Mouse (Mus musculus) midbrain, embryonic 12.5 days (tissue): ENCODE results near the gene Gpnmb. TPM values are rescaled to one million over a fixed set of nuclear protein-coding genes. Genes with fewer than 3 reads are reported as not detected.

Experiments used
- ATAC-seq: fragments of 200-750 bp; cut with Nextera tagmentation; 2 replicates; pipeline ENCODE4 v1.8.0; 2017; ENCODE audit warnings: low read depth, moderate TSS enrichment, moderate library complexity; ENCODE audit not compliant: low FRiP score
- H3K27ac ChIP-seq: fragments of 300-500 bp; sonication (generic); replicated peaks from 2 replicates; pipeline ENCODE4 v1.5.1; 2016; ENCODE audit warnings: mild to moderate bottlenecking
- H3K27me3 ChIP-seq: fragments of 300-500 bp; sonication (generic); 2 replicates; pipeline ENCODE4 v1.6.1; 2016; ENCODE audit warnings: mild to moderate bottlenecking
- H3K36me3 ChIP-seq: fragments of 300-500 bp; sonication (generic); 2 replicates; pipeline ENCODE4 v1.6.1; 2016
- H3K4me1 ChIP-seq: fragments of 300-500 bp; sonication (generic); 2 replicates; pipeline ENCODE4 v1.6.1; 2016
- H3K4me2 ChIP-seq: fragments of 300-500 bp; sonication (generic); replicated peaks from 2 replicates; pipeline ENCODE4 v1.6.1; 2016; ENCODE audit warnings: mild to moderate bottlenecking, moderate library complexity
- H3K4me3 ChIP-seq: fragments of 300-500 bp; sonication (generic); 2 replicates; pipeline ENCODE4 v1.5.1; 2016; ENCODE audit warnings: mild to moderate bottlenecking
- H3K9ac ChIP-seq: fragments of 300-500 bp; sonication (generic); replicated peaks from 2 replicates; pipeline ENCODE4 v1.6.1; 2016; ENCODE audit warnings: mild to moderate bottlenecking, moderate library complexity
- H3K9me3 ChIP-seq: fragments of 300-500 bp; sonication (generic); 2 replicates; pipeline ENCODE4 v1.6.1; 2016; ENCODE audit warnings: mild to moderate bottlenecking
- WGBS: fragments of 180-500 bp; shearing (Covaris S2); methylation state at CpG from one replicate; pipeline ENCODE4 v1.1.7; 2016; 5-methylcytosine and 5-hydroxymethylcytosine counted together
- polyA plus RNA-seq: library from polyadenylated mRNA; unstranded; fragments of >200 nt; fragmentation: Nextera tagmentation; extraction: Ambion mirVana; gene quantifications from 2 replicates; pipeline ENCODE4 v1.2.1, GENCODE M21; 2016

Gene Gpnmb
- polyA plus RNA-seq, 1 experiment from 2014 or later, result 0.20 TPM

GRCm38 (mm10) chr6:49013458-49013857 lies 22.9 kb upstream of the Gpnmb start:
- Histone ChIP-seq H3K4me2 (no peak overlapping the region), H3K4me1 (peaks cover 8% of the 10 kb centered on the region), H3K9me3 (no peaks in the 10 kb centered on the region), H3K36me3 (no peaks in the 10 kb centered on the region), H3K27ac (no peak overlapping the region), H3K27me3 (no peaks in the 10 kb centered on the region), H3K4me3 (no peak overlapping the region), H3K9ac (no peak overlapping the region)
- no peak for ATAC-seq
- 83% methylated on average over 3 of the region's 3 CpGs for WGBS

- WGBS, result 83% methylated on average over 12 of the region's 12 CpGs
- no peak overlapping the region for H3K9ac ChIP-seq
- no peak for ATAC-seq
Measured at GRCm38 (mm10) chr6:49017150-49017549, 19.2 kb upstream of the Gpnmb start.

GRCm38 (mm10) chr6:49019341-49019740 lies 17.0 kb upstream of the Gpnmb start:
- 89% methylated on average over 1 of the region's 1 CpGs for WGBS
- H3K9ac ChIP-seq, result no peak overlapping the region
- H3K27me3 ChIP-seq, result no peaks in the 10 kb centered on the region
- peaks cover 13% of the 10 kb centered on the region for H3K4me1 ChIP-seq
- H3K4me3 ChIP-seq, result no peak overlapping the region
- no peak for ATAC-seq
- no peak overlapping the region for H3K27ac ChIP-seq
- no peaks in the 10 kb centered on the region for H3K9me3 ChIP-seq
- H3K4me2 ChIP-seq, result no peak overlapping the region
- H3K36me3 ChIP-seq, result no peaks in the 10 kb centered on the region

More at GRCm38 (mm10) chr6:49017150-49017549, 19.2 kb upstream of the Gpnmb start:
- H3K4me2 ChIP-seq, result no peak overlapping the region
- no peaks in the 10 kb centered on the region for H3K36me3 ChIP-seq
- no peaks in the 10 kb centered on the region for H3K27me3 ChIP-seq
- H3K9me3 ChIP-seq, result no peaks in the 10 kb centered on the region
- H3K4me3 ChIP-seq, result no peak overlapping the region
- peaks cover 12% of the 10 kb centered on the region for H3K4me1 ChIP-seq
- H3K27ac ChIP-seq, result no peak overlapping the region

- Histone ChIP-seq H3K9me3 (no peaks in the 10 kb centered on the region), H3K9ac (no peak overlapping the region), H3K27me3 (no peaks in the 10 kb centered on the region), H3K4me2 (no peak overlapping the region), H3K27ac (no peak overlapping the region), H3K36me3 (no peaks in the 10 kb centered on the region), H3K4me3 (no peak overlapping the region), H3K4me1 (peaks cover 13% of the 10 kb centered on the region)
- 64% methylated on average over 14 of the region's 14 CpGs for WGBS
- ATAC-seq, result peak; percentile 44; the same call in 1 of the 2 replicates
Measured at GRCm38 (mm10) chr6:49021141-49022012, 15.0 kb upstream of the Gpnmb start.

GRCm38 (mm10) chr6:49022384-49022783 lies 14.0 kb upstream of the Gpnmb start:
- H3K4me3 ChIP-seq, result no peak overlapping the region
- 82% methylated on average over 2 of the region's 2 CpGs for WGBS
- no peak overlapping the region for H3K4me2 ChIP-seq
- no peaks in the 10 kb centered on the region for H3K36me3 ChIP-seq
- no peak for ATAC-seq
- no peaks in the 10 kb centered on the region for H3K9me3 ChIP-seq
- peaks cover 13% of the 10 kb centered on the region for H3K4me1 ChIP-seq
- H3K27me3 ChIP-seq, result no peaks in the 10 kb centered on the region
- no peak overlapping the region for H3K27ac ChIP-seq
- H3K9ac ChIP-seq, result no peak overlapping the region

- Histone ChIP-seq H3K9ac (no peak overlapping the region), H3K4me2 (no peak overlapping the region), H3K4me1 (peaks cover 13% of the 10 kb centered on the region), H3K27ac (no peak overlapping the region), H3K36me3 (no peaks in the 10 kb centered on the region), H3K4me3 (no peak overlapping the region), H3K27me3 (no peaks in the 10 kb centered on the region), H3K9me3 (no peaks in the 10 kb centered on the region)
- no peak for ATAC-seq
- 85% methylated on average over 10 of the region's 10 CpGs for WGBS
Measured at GRCm38 (mm10) chr6:49023315-49023714, 13.0 kb upstream of the Gpnmb start.

GRCm38 (mm10) chr6:49025290-49025689 lies 11.1 kb upstream of the Gpnmb start:
- H3K9me3 ChIP-seq, result no peaks in the 10 kb centered on the region
- no peak overlapping the region for H3K4me2 ChIP-seq
- peaks cover 13% of the 10 kb centered on the region for H3K4me1 ChIP-seq
- no peak overlapping the region for H3K9ac ChIP-seq
- ATAC-seq, result no peak
- WGBS, result 89% methylated on average over 7 of the region's 7 CpGs
- no peaks in the 10 kb centered on the region for H3K36me3 ChIP-seq
- no peak overlapping the region for H3K27ac ChIP-seq
- no peaks in the 10 kb centered on the region for H3K27me3 ChIP-seq
- no peak overlapping the region for H3K4me3 ChIP-seq

GRCm38 (mm10) chr6:49026496-49026895 lies 9.8 kb upstream of the Gpnmb start:
- H3K4me1 ChIP-seq, result peaks cover 2% of the 10 kb centered on the region; the same call in 1 of the 2 replicates
- H3K27me3 ChIP-seq, result no peaks in the 10 kb centered on the region
- H3K4me2 ChIP-seq, result no peak overlapping the region
- 93% methylated on average over 5 of the region's 5 CpGs for WGBS
- no peak overlapping the region for H3K4me3 ChIP-seq
- ATAC-seq, result no peak
- no peak overlapping the region for H3K9ac ChIP-seq
- H3K36me3 ChIP-seq, result no peaks in the 10 kb centered on the region
- H3K27ac ChIP-seq, result no peak overlapping the region
- H3K9me3 ChIP-seq, result no peaks in the 10 kb centered on the region

GRCm38 (mm10) chr6:49028019-49028418 lies 8.3 kb upstream of the Gpnmb start:
- 89% methylated on average over 6 of the region's 6 CpGs for WGBS

GRCm38 (mm10) chr6:49028708-49029107 lies 7.6 kb upstream of the Gpnmb start:
- no peak overlapping the region for H3K27ac ChIP-seq
- H3K9me3 ChIP-seq, result no peaks in the 10 kb centered on the region
- no peaks in the 10 kb centered on the region for H3K4me1 ChIP-seq
- no peak overlapping the region for H3K9ac ChIP-seq
- no peaks in the 10 kb centered on the region for H3K36me3 ChIP-seq
- no peak for ATAC-seq
- H3K4me3 ChIP-seq, result no peak overlapping the region
- H3K4me2 ChIP-seq, result no peak overlapping the region
- no peaks in the 10 kb centered on the region for H3K27me3 ChIP-seq
- 89% methylated on average over 3 of the region's 3 CpGs for WGBS

More at GRCm38 (mm10) chr6:49028019-49028418, 8.3 kb upstream of the Gpnmb start:
- Histone ChIP-seq H3K4me1 (no peaks in the 10 kb centered on the region), H3K9ac (no peak overlapping the region), H3K4me2 (no peak overlapping the region), H3K27ac (no peak overlapping the region), H3K27me3 (no peaks in the 10 kb centered on the region), H3K36me3 (no peaks in the 10 kb centered on the region), H3K9me3 (no peaks in the 10 kb centered on the region), H3K4me3 (no peak overlapping the region)
- ATAC-seq, result no peak

GRCm38 (mm10) chr6:49031230-49031629 lies 5.1 kb upstream of the Gpnmb start:
- Histone ChIP-seq H3K4me2 (no peak overlapping the region), H3K27ac (no peak overlapping the region), H3K9me3 (no peaks in the 10 kb centered on the region), H3K4me1 (no peaks in the 10 kb centered on the region), H3K27me3 (peaks cover 8% of the 10 kb centered on the region), H3K9ac (no peak overlapping the region), H3K36me3 (no peaks in the 10 kb centered on the region), H3K4me3 (no peak overlapping the region)
- no peak for ATAC-seq
- 85% methylated on average over 4 of the region's 4 CpGs for WGBS

- Histone ChIP-seq H3K4me1 (0 out of 2 replicates have a peak, but pooled peaks cover 6% of the 10 kb centered on the region), H3K27ac (no peak overlapping the region), H3K36me3 (no peaks in the 10 kb centered on the region), H3K4me2 (no peak overlapping the region), H3K9ac (no peak overlapping the region), H3K9me3 (no peaks in the 10 kb centered on the region), H3K27me3 (peaks cover 23% of the 10 kb centered on the region), H3K4me3 (no peak overlapping the region)
- WGBS, result 73% methylated on average over 4 of the region's 4 CpGs
- ATAC-seq, result no peak
Measured at GRCm38 (mm10) chr6:49032783-49033182, 3.6 kb upstream of the Gpnmb start.
